Mouse (Mus musculus) kidney, adult 2 months (tissue): Measurements from ENCODE around the gene Ifrd1. TPM values are rescaled to one million over a fixed set of nuclear protein-coding genes. Genes with fewer than 3 reads are reported as not detected.
A peak's percentile ranks its signal among the peaks of the same experiment; 100 is the strongest.

Experiments used
- DNase-seq: peaks from one replicate; pipeline ENCODE4 v3.0.0; 2021
- H3K27ac ChIP-seq: fragments of 200-500 bp; 2 replicates; pipeline ENCODE4 v1.5.1; 2012; ENCODE audit warnings: low read depth, low read length, control low read depth, inconsistent platforms; ENCODE audit not compliant: insufficient read depth
- H3K27me3 ChIP-seq: fragments of 200-500 bp; replicated peaks from 2 replicates; pipeline ENCODE4 v1.6.1; 2012; ENCODE audit warnings: mild to moderate bottlenecking, moderate library complexity, low read length, inconsistent platforms; ENCODE audit not compliant: control insufficient read depth, insufficient read depth
- H3K36me3 ChIP-seq: fragments of 200-500 bp; 2 replicates; pipeline ENCODE4 v1.6.1; 2012; ENCODE audit warnings: mild to moderate bottlenecking, moderate library complexity, low read length, inconsistent platforms; ENCODE audit not compliant: control insufficient read depth, insufficient read depth
- H3K4me1 ChIP-seq: fragments of 200-500 bp; 2 replicates; pipeline ENCODE4 v1.6.1; 2011; ENCODE audit warnings: low read length; ENCODE audit not compliant: control insufficient read depth, insufficient read depth
- H3K4me3 ChIP-seq: fragments of 200-500 bp; 2 replicates; pipeline ENCODE4 v1.5.1; 2011; ENCODE audit warnings: mild to moderate bottlenecking, low read depth, low read length, control low read depth; ENCODE audit not compliant: insufficient read depth
- CTCF ChIP-seq: fragments of 200-500 bp; conservative IDR thresholded peaks from 2 replicates; pipeline ENCODE4 v1.5.1; 2011; ENCODE audit warnings: low read depth, mild to moderate bottlenecking, control low read depth, low read length, moderate library complexity, mixed read lengths; ENCODE audit not compliant: insufficient read depth, insufficient read length
- POLR2A ChIP-seq: fragments of 200-500 bp; IDR thresholded peaks from one replicate; pipeline ENCODE4 v1.6.1; 2011; ENCODE audit warnings: low read depth, low read length, control low read depth
- WGBS: fragments of 180-500 bp; shearing (Covaris S2); methylation state at CpG from one replicate; pipeline ENCODE4 v1.1.7; 2018; 5-methylcytosine and 5-hydroxymethylcytosine counted together
- polyA plus RNA-seq: library from polyadenylated mRNA; depleted of rRNA; stranded (reverse); fragments of >200 nt; gene quantifications from 2 replicates; pipeline ENCODE4 v1.2.3, GENCODE M21; 2012

Gene Ifrd1
- polyA plus RNA-seq, 1 experiment: 8.2 TPM

DNA sequence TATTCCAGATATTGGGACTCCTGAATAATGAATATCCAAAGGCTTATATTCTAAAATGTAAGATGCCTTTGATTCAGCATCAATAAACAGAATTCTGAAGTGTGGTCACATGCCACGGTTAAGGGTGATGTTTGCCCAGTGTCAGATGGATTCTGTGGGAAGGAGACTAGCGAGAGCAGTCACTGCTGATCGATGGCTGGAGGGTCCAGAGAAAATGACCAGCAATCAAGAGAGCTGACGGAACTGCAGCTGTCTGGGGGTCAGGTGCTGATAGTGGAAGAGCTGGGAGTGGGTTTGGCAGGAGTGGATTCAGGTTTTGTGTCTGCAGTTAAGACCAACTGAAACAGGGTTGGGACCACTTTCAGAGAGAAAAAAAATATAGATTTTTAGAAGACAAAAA, 5.1 kb downstream of the Ifrd1 start:
- no peaks in the 10 kb centered on the region for H3K27me3 ChIP-seq
- no peak overlapping the region for H3K27ac ChIP-seq
- TF ChIP-seq CTCF: no peak
- TF ChIP-seq POLR2A: no peak
- WGBS: 85% methylated on average over 4 of the region's 4 CpGs
- DNase-seq: no peak
- no peaks in the 10 kb centered on the region; the same call in 1 of the 2 replicates for H3K4me1 ChIP-seq
- no peak overlapping the region for H3K4me3 ChIP-seq
- H3K36me3 ChIP-seq: no peaks in the 10 kb centered on the region

- H3K27ac ChIP-seq: no peak overlapping the region
- H3K27me3 ChIP-seq: no peaks in the 10 kb centered on the region
- no peak for DNase-seq
- no peaks in the 10 kb centered on the region for H3K4me1 ChIP-seq
- H3K4me3 ChIP-seq: no peak overlapping the region
- TF ChIP-seq POLR2A: no peak
- TF ChIP-seq CTCF: no peak
- H3K36me3 ChIP-seq: no peaks in the 10 kb centered on the region
- 87% methylated on average over 7 of the region's 7 CpGs for WGBS
Measured at GRCm38 (mm10) chr12:40239161-40239560, 9.1 kb downstream of the Ifrd1 start.

DNA sequence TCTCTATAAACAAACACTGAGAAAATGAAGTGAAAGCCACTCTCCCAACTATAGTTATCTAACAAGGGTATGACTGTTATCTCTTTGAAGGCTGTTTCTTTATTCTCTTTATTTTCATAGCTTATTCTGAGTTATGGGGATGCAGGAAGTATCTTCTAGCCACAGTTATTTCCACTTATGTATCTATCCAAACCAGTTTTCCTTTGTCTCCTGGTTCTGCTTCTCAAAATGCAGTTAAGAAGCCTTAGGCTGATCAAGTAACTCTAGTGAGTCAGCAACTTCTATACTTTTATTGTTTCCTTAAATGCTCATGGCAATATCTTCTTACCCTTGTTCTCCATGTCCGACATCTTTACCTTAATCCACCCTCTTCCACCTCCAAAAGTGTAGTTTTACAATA, 16.1 kb downstream of the Ifrd1 start:
- Histone ChIP-seq H3K4me1 (no peaks in the 10 kb centered on the region), H3K36me3 (no peaks in the 10 kb centered on the region), H3K27ac (no peak overlapping the region), H3K27me3 (no peaks in the 10 kb centered on the region), H3K4me3 (no peak overlapping the region)
- 94% methylated on average over 1 of the region's 1 CpGs for WGBS
- DNase-seq: no peak
- TF ChIP-seq CTCF (no peak), POLR2A (no peak)

DNA sequence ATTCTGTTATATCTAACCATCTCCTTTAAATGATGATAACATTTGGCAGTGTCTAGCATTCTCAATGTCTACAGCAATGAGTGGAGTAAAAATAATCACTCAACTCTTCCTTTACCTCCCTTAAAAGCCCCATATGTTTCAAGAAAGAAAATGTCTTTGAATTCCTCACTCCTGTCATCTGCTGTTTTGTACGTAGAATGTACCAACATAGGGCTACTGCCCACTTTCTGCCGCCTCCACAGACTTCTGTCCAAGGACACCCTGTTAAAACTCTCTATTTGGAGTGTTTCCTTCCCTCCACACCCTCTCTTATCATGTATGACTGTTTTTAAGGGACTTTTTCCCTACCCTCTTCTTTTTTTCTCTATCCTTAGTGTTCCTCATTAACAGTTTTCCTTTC, 16.7 kb downstream of the Ifrd1 start:
- WGBS: 97% methylated on average over 2 of the region's 2 CpGs
- no peak for DNase-seq
- Histone ChIP-seq H3K27ac (no peak overlapping the region), H3K4me1 (no peaks in the 10 kb centered on the region), H3K27me3 (no peaks in the 10 kb centered on the region), H3K36me3 (no peaks in the 10 kb centered on the region), H3K4me3 (no peak overlapping the region)
- TF ChIP-seq POLR2A: no peak
- no peak for TF ChIP-seq CTCF

DNA sequence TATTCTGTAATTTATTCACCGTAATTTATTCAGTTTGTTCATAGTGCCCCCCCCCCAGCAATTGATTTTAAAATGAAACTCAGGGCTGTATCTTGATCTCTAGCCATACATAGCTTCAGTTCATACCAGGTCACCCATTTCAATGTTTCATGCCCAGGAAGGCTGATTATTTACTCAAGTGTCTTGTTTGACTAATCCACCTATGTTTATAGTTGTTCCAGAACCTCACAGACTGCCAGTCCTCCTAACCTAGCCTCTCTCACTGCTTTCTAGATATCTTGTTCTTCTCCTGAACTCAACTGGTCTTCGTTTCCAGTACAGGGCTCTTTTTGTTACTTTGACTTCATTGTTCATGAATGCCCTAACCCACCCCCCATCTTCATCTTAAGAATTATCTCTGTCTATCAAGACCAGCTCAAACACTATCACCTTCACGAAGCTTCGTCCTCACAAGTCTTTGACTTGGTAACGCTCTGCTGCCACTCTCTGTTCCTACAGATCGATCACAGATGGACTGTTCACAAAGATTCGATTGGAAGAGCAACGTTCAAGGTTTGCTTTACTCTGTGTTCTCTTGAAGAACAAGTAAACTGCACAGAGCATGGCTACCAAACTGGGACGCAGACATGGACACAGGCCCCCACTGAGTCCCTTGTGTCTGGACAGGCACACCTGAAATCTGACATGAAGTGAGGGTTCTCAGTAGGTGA, 24.0 kb downstream of the Ifrd1 start:
- H3K4me3 ChIP-seq: no peak overlapping the region
- no peak overlapping the region for H3K27ac ChIP-seq
- WGBS: 91% methylated on average over 9 of the region's 9 CpGs
- DNase-seq: no peak
- H3K27me3 ChIP-seq: no peaks in the 10 kb centered on the region
- no peaks in the 10 kb centered on the region for H3K36me3 ChIP-seq
- peaks cover 4% of the 10 kb centered on the region for H3K4me1 ChIP-seq
- TF ChIP-seq POLR2A: no peak

DNA sequence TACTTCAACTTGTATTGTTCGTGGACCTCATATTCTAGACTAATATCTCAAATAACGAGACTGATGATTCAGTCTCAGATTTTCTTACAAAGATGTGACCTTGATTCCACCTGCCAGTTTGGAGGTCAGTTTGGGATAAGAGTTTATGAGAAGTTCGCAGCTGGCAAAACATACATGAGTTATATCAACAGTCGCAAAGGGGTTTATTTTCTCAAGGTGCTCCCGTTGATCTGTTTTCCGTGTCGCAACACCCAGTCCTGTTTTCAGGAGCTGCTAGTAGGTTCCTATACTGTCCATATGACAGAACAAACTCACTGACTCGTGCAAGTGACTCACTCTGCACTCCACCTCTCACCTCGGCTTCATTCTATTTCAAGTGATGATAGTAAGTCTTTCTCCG, 24.6 kb downstream of the Ifrd1 start:
- H3K4me1 ChIP-seq: peaks cover 4% of the 10 kb centered on the region
- no peaks in the 10 kb centered on the region for H3K36me3 ChIP-seq
- no peaks in the 10 kb centered on the region for H3K27me3 ChIP-seq
- peak overlapping the region; percentile 81 for H3K27ac ChIP-seq
- DNase-seq: no peak
- no peak for TF ChIP-seq CTCF
- no peak for TF ChIP-seq POLR2A
- WGBS: 10% methylated on average over 10 of the region's 10 CpGs
- H3K4me3 ChIP-seq: peak overlapping the region; percentile 69

DNA sequence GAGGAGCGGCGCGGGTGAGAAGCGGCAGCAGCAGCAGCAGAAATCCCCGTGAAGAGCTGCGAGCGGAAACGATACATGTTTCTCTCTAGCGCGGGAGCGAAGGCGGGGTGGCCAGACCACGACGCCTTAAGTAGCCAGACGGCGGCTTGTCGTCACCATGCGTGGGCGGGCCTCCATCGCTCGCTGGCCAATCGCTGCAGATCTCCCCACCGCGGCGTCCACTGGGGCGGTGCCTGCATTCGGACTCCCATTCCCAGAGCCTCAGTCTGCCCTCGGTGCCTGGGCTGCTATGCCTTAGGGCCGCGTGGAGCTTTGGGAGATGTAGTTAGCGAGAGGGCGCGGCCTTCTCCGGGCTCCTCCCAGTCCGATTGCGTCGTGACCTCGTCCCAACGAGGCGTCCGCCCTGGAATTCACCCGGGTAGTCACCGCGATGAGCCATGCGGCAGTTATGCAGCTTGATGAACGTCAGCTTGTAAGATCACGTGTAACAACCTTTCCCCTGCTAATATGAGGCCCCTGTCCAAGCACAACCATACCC, 25.2 kb downstream of the Ifrd1 start:
- no peaks in the 10 kb centered on the region for H3K36me3 ChIP-seq
- H3K27me3 ChIP-seq: no peaks in the 10 kb centered on the region
- TF ChIP-seq POLR2A (peak; percentile 99), CTCF (no peak)
- peak overlapping the region; percentile 79 for H3K4me3 ChIP-seq
- peak; percentile 99 for DNase-seq
- H3K4me1 ChIP-seq: peaks cover 6% of the 10 kb centered on the region
- under 1% methylated on average over 47 of the region's 47 CpGs for WGBS
- H3K27ac ChIP-seq: peak overlapping the region; percentile 92
